18 mouse cellular contexts compared by ENCODE assay signal in the genomic region with DNA sequence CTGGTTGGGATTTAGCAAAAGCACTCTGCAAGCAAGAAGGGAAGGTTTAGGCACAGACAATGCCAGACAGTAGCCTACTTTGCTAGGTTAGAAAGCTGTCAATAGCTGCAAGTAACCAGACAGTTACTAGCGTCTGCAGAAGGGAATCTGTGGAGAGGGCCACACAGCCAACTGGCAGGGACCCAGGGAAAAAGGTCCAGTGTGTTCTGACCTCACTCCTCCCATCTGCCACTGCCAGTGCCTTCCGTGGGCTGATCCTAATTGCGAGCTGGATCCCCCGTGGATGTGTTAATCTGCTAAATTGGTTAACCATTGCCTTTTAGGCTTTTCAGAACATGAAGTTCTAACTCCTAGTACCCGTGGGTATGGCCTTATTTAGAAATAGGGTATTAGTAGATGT. TPM values are rescaled to one million over a fixed set of nuclear protein-coding genes. Genes with fewer than 3 reads are reported as not detected.
DNase-seq lines count a peak whose midpoint lies in the region; ATAC-seq and TF ChIP-seq lines count a peak whose summit lies in the region.
"Had no signal": no experiment of that assay in that cellular context is flagged by ENCODE, and none has a peak within 500 bp of the region (broad histone marks: within the 10 kb centered on the region; RNA-seq: fewer than 3 reads in every experiment).

No protein-coding gene starts in this region.

- no peak for ATAC-seq in kidney, embryonic 16.5 days (ENCODE audit: low FRiP score, low TSS enrichment)

- DNase-seq in adrenal gland, postnatal 14 days: peak; percentile 58
- DNase-seq in adrenal gland, postnatal 4 days (ENCODE audit: low spot score in 2 of 2): no peak
- DNase-seq in kidney, adult 2 months: peak; percentile 72
- peak; percentile 30 to 44 for DNase-seq in adrenal gland, postnatal 36 days
- DNase-seq in gastrocnemius, postnatal 10 days: peak; percentile 37
- DNase-seq in thymus, postnatal 0 days (ENCODE audit: low spot score): no peak
- DNase-seq in ovary, postnatal 36 days (ENCODE audit: low spot score): no peak
- DNase-seq: lung, postnatal 10 days; right cerebral cortex, postnatal 4 days had no signal

- no peaks in the 10 kb centered on the region; the same call in 1 of the 2 replicates for H3K9me3 ChIP-seq in kidney, embryonic 16.5 days (ENCODE audit: low read length)
- H3K9me3 ChIP-seq: heart, embryonic 13.5 days; stomach, embryonic 15.5 days had no signal

- no peak overlapping the region for H3K4me3 ChIP-seq in kidney, adult 2 months (ENCODE audit: insufficient read depth, low read depth, low read length)
- no peak overlapping the region for H3K4me3 ChIP-seq in kidney, embryonic 16.5 days (ENCODE audit: low read length)
- H3K4me3 ChIP-seq: heart, embryonic 13.5 days; stomach, embryonic 15.5 days had no signal

- TF ChIP-seq CTCF in kidney, adult 2 months (conservative IDR thresholded peaks at IDR 0.05; ENCODE audit: insufficient read depth, insufficient read length, low read depth, low read length): no peak

- H3K4me1 ChIP-seq in kidney, adult 2 months (ENCODE audit: control insufficient read depth, insufficient read depth, low read length): no peaks in the 10 kb centered on the region; the same call in 1 of the 2 replicates
- H3K4me1 ChIP-seq in kidney, embryonic 16.5 days (ENCODE audit: insufficient read depth, low read length): no peaks in the 10 kb centered on the region
- H3K4me1 ChIP-seq: heart, embryonic 13.5 days; stomach, embryonic 15.5 days had no signal

- no peaks in the 10 kb centered on the region for H3K27me3 ChIP-seq in kidney, adult 2 months (replicated peaks; ENCODE audit: control insufficient read depth, insufficient read depth, low read length)
- H3K27me3 ChIP-seq in kidney, embryonic 16.5 days (ENCODE audit: insufficient read depth, low read length): no peaks in the 10 kb centered on the region
- H3K27me3 ChIP-seq: heart, embryonic 13.5 days; stomach, embryonic 15.5 days had no signal

- no peak overlapping the region for H3K4me2 ChIP-seq in kidney, embryonic 16.5 days (replicated peaks; ENCODE audit: low read depth, low read length)
- H3K4me2 ChIP-seq: heart, embryonic 13.5 days; hindbrain, embryonic 14.5 days; liver, embryonic 11.5 days; midbrain, embryonic 11.5 days; stomach, embryonic 15.5 days had no signal

- H3K27ac ChIP-seq in kidney, adult 2 months (ENCODE audit: insufficient read depth, low read depth, low read length): no peak overlapping the region
- no peak overlapping the region for H3K27ac ChIP-seq in kidney, embryonic 16.5 days (ENCODE audit: low read length)
- H3K27ac ChIP-seq: heart, embryonic 13.5 days; hindbrain, embryonic 14.5 days; kidney, postnatal 0 days; stomach, embryonic 15.5 days had no signal

- TF ChIP-seq POLR2A in kidney, adult 2 months (IDR thresholded peaks at IDR 0.05; ENCODE audit: low read depth, low read length): no peak

- H3K9ac ChIP-seq in kidney, embryonic 16.5 days (replicated peaks; ENCODE audit: low read length): no peak overlapping the region
- H3K9ac ChIP-seq: heart, embryonic 13.5 days; hindbrain, embryonic 14.5 days; stomach, embryonic 15.5 days had no signal

- 38% methylated on average over 5 of the region's 5 CpGs for WGBS in kidney, adult 2 months
- 75% methylated on average over 5 of the region's 5 CpGs for WGBS in kidney, embryonic 16.5 days

- H3K36me3 ChIP-seq in kidney, adult 2 months (ENCODE audit: control insufficient read depth, insufficient read depth, low read length): no peaks in the 10 kb centered on the region
- peaks cover 24% of the 10 kb centered on the region for H3K36me3 ChIP-seq in kidney, embryonic 16.5 days (ENCODE audit: insufficient read depth, low read length)

RNA-seq across cellular contexts. Expression of a gene that starts 14.7 kb away (rescaled TPM):
- total RNA-seq in adrenal gland, postnatal 14 days (2021): 81.4 and 90.2 TPM in 2 replicates
- 10 to 100 TPM; 78.5 to 82.0 TPM for total RNA-seq in adrenal gland, postnatal 4 days (2021)
- 77.2 and 84.6 TPM in 2 replicates for polyA plus RNA-seq in kidney, adult 2 months (2012; rRNA removed)
- 111 and 125 TPM in 2 replicates for polyA plus RNA-seq in kidney, embryonic 16.5 days (2015; fragmentation: Nextera tagmentation; extraction: Ambion mirVana)
- 100 to 1,000 TPM; 110 to 117 TPM for total RNA-seq in adrenal gland, postnatal 36 days (2021)
- total RNA-seq in gastrocnemius, postnatal 10 days (2021): 10 to 100 TPM; 31.4 to 31.7 TPM
- 94.8 and 98.4 TPM in 2 replicates for polyA plus RNA-seq in thymus, postnatal 0 days (2015; fragmentation: Nextera tagmentation; extraction: Ambion mirVana)

RNA-seq across cellular contexts. Expression of a gene that starts 15.2 kb away (rescaled TPM):
- 18.0 and 18.9 TPM in 2 replicates for total RNA-seq in adrenal gland, postnatal 14 days (2021)
- 10 to 100 TPM; 27.8 to 29.5 TPM for total RNA-seq in adrenal gland, postnatal 4 days (2021)
- polyA plus RNA-seq in kidney, adult 2 months (2012; rRNA removed): 5.4 and 6.4 TPM in 2 replicates
- 13.4 and 13.9 TPM in 2 replicates for polyA plus RNA-seq in kidney, embryonic 16.5 days (2015; fragmentation: Nextera tagmentation; extraction: Ambion mirVana)
- total RNA-seq in adrenal gland, postnatal 36 days (2021): 10 to 100 TPM; 15.0 to 18.5 TPM
- 10 to 100 TPM; 12.1 to 19.0 TPM for total RNA-seq in gastrocnemius, postnatal 10 days (2021)
- polyA plus RNA-seq in thymus, postnatal 0 days (2015; fragmentation: Nextera tagmentation; extraction: Ambion mirVana): 8.7 and 12.1 TPM in 2 replicates

RNA-seq across cellular contexts. Expression of a gene that starts 35.3 kb away (rescaled TPM):
- total RNA-seq in adrenal gland, postnatal 14 days (2021): 36.2 and 41.7 TPM in 2 replicates
- 10 to 100 TPM; 51.4 to 54.5 TPM for total RNA-seq in adrenal gland, postnatal 4 days (2021)
- polyA plus RNA-seq in kidney, adult 2 months (2012; rRNA removed): 7.6 and 10.9 TPM in 2 replicates
- 159 and 167 TPM in 2 replicates for polyA plus RNA-seq in kidney, embryonic 16.5 days (2015; fragmentation: Nextera tagmentation; extraction: Ambion mirVana)
- total RNA-seq in adrenal gland, postnatal 36 days (2021): 10 to 100 TPM; 30.8 to 38.2 TPM
- 10 to 100 TPM; 26.0 to 26.6 TPM for total RNA-seq in gastrocnemius, postnatal 10 days (2021)
- polyA plus RNA-seq in thymus, postnatal 0 days (2015; fragmentation: Nextera tagmentation; extraction: Ambion mirVana): 189 and 207 TPM in 2 replicates

RNA-seq across cellular contexts. Expression of a gene that starts 50.7 kb away (rescaled TPM):
- total RNA-seq in adrenal gland, postnatal 14 days (2021): not detected in 2 replicates
- total RNA-seq in adrenal gland, postnatal 4 days (2021): not detected
- not detected in 2 replicates for polyA plus RNA-seq in kidney, adult 2 months (2012; rRNA removed)
- polyA plus RNA-seq in kidney, embryonic 16.5 days (2015; fragmentation: Nextera tagmentation; extraction: Ambion mirVana): not detected in 2 replicates
- total RNA-seq in adrenal gland, postnatal 36 days (2021): not detected
- total RNA-seq in gastrocnemius, postnatal 10 days (2021): not detected
- not detected in 2 replicates for polyA plus RNA-seq in thymus, postnatal 0 days (2015; fragmentation: Nextera tagmentation; extraction: Ambion mirVana)
- total RNA-seq: left cerebral cortex, adult 8-10 months had no signal
- polyA plus RNA-seq: embryonic facial prominence, embryonic 11.5 days; heart, embryonic 13.5 days; hindbrain, embryonic 14.5 days; kidney, postnatal 0 days; liver, embryonic 11.5 days; midbrain, embryonic 11.5 days; stomach, embryonic 15.5 days had no signal

Comparison
In these comparisons a context has a peak if more than half of its experiments do, and no peak if none do; other contexts are left out.
1. DNase-seq: peak in adrenal gland, postnatal 14 days (single experiment), kidney, adult 2 months (single experiment), adrenal gland, postnatal 36 days (2 of 2) and gastrocnemius, postnatal 10 days (single experiment); none in adrenal gland, postnatal 4 days (0 of 2), thymus, postnatal 0 days (single experiment) and ovary, postnatal 36 days (single experiment).